ENCODE assay signal across 8 mouse cellular contexts in the genomic region with DNA sequence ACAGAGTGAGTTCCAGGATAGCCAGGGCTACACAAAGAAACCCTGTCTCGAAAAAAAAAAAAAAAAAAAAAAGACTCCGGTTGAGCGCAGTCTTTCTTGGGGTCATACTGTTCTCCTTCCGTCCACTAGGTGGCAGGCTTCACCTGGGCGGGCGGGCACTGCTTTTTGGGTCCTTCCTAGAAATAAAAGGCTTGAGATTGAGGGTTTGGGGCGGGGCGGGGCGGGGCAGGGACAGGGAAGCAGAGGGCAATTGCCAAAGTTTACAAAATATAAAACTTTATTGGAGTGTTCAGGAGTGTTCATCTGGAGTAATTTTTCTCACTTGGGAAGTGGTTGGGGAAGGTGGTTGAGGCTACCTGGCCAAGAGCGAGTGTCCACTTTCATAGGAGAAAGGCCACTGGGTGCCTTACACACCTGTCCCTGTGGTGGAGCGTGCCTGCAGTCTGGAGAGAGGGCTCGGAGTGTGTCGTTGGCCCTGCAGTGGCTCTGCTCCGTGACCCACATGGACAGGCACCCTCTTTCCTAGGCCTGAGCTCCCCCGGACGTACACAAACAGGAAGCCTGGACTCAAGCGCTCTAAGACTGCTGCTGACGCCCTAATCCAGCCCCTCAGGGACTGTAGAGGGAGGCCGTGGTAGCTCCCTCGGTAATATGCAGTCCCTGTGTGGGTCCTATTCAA. TPM values are rescaled to one million over a fixed set of nuclear protein-coding genes. Genes with fewer than 3 reads are reported as not detected.
A peak's percentile ranks its signal among the peaks of the same experiment; 100 is the strongest.
DNase-seq lines count a peak whose midpoint lies in the region; ATAC-seq and TF ChIP-seq lines count a peak whose summit lies in the region.

Gene Tmem82 (minus strand): TSS at position 69 of the 679 bp plus-strand sequence.

- 0 out of 2 replicates have a peak, but pooled peaks cover 5% of the 10 kb centered on the region for H3K27me3 ChIP-seq in E14TG2a.4 (ENCODE audit: insufficient read depth, low read length)
- no peaks in the 10 kb centered on the region for H3K27me3 ChIP-seq in intestine, embryonic 15.5 days (replicated peaks)
- no peaks in the 10 kb centered on the region for H3K27me3 ChIP-seq in lung, embryonic 14.5 days (ENCODE audit: insufficient read depth, low read length)
- no peaks in the 10 kb centered on the region; the same call in 1 of the 2 replicates for H3K27me3 ChIP-seq in neural tube, embryonic 15.5 days (replicated peaks)

- peak within 1 kb of the TSS; percentile 71 for H3K4me2 ChIP-seq in intestine, embryonic 15.5 days (replicated peaks)
- H3K4me2 ChIP-seq in lung, embryonic 14.5 days = peak within 1 kb of the TSS; percentile 64
- H3K4me2 ChIP-seq in neural tube, embryonic 15.5 days = peak within 1 kb of the TSS; percentile 48

- peak; percentile 48 for TF ChIP-seq CTCF in E14TG2a.4 (conservative IDR thresholded peaks at IDR 0.05; ENCODE audit: low read length)
- peak; percentile 79 for TF ChIP-seq CTCF in lung, embryonic 14.5 days (IDR thresholded peaks at IDR 0.05; ENCODE audit: low read depth)

- peaks cover 11% of the 10 kb centered on the region; the same call in 1 of the 2 replicates for H3K36me3 ChIP-seq in E14TG2a.4 (ENCODE audit: insufficient read depth, low read length)
- H3K36me3 ChIP-seq in intestine, embryonic 15.5 days = no peaks in the 10 kb centered on the region
- H3K36me3 ChIP-seq in lung, embryonic 14.5 days (ENCODE audit: insufficient read depth) = no peaks in the 10 kb centered on the region
- H3K36me3 ChIP-seq in neural tube, embryonic 15.5 days = no peaks in the 10 kb centered on the region

- H3K9ac ChIP-seq in intestine, embryonic 15.5 days = peak within 1 kb of the TSS; percentile 58
- H3K9ac ChIP-seq in lung, embryonic 14.5 days = peak within 1 kb of the TSS; percentile 28
- peak within 1 kb of the TSS; percentile 28; the same call in 1 of the 2 replicates for H3K9ac ChIP-seq in neural tube, embryonic 15.5 days (replicated peaks)

- peaks cover 58% of the 10 kb centered on the region for H3K4me1 ChIP-seq in E14TG2a.4 (replicated peaks; ENCODE audit: low read depth, low read length)
- H3K4me1 ChIP-seq in intestine, embryonic 15.5 days (replicated peaks) = peaks cover 24% of the 10 kb centered on the region
- peaks cover 10% of the 10 kb centered on the region for H3K4me1 ChIP-seq in lung, embryonic 14.5 days (ENCODE audit: insufficient read depth)
- peaks cover 13% of the 10 kb centered on the region for H3K4me1 ChIP-seq in neural tube, embryonic 15.5 days

- DNase-seq in 416B (ENCODE audit: low read depth) = peak; percentile 91
- peak; percentile 63 for DNase-seq in cerebellum, adult 9-10 months
- DNase-seq in gastrocnemius, postnatal 14 days = peak; percentile 71
- peak; percentile 84 for DNase-seq in lung, embryonic 14.5 days
- no peak for DNase-seq in frontal cortex, postnatal 25 days (ENCODE audit: low spot score in 2 of 2)

- WGBS in intestine, embryonic 15.5 days = 24% methylated on average over 20 of the region's 20 CpGs
- 29% methylated on average over 20 of the region's 20 CpGs for WGBS in lung, embryonic 14.5 days
- WGBS in neural tube, embryonic 15.5 days = 30% methylated on average over 19 of the region's 20 CpGs

- peak; percentile 26 for ATAC-seq in intestine, embryonic 15.5 days
- peak; percentile 32; the same call in 1 of the 2 replicates for ATAC-seq in lung, embryonic 14.5 days (ENCODE audit: insufficient read depth)
- no peak for ATAC-seq in neural tube, embryonic 15.5 days (ENCODE audit: low FRiP score)

- peak within 1 kb of the TSS; percentile 78 for H3K4me3 ChIP-seq in E14TG2a.4 (replicated peaks; ENCODE audit: low read length)
- peak within 1 kb of the TSS; percentile 42 for H3K4me3 ChIP-seq in intestine, embryonic 15.5 days (replicated peaks)
- H3K4me3 ChIP-seq in lung, embryonic 14.5 days (ENCODE audit: low read depth, low read length) = peak within 1 kb of the TSS; percentile 27
- H3K4me3 ChIP-seq in neural tube, embryonic 15.5 days (replicated peaks) = 0 out of 2 replicates have a peak within 1 kb of the TSS, but pooled peaks have one; percentile 12

- intact Hi-C loops in gastrocnemius, postnatal 14 days (cut with DNase I; ENCODE audit: low total_unique reads) = loop anchor here (10.0 kb wide), 1 partner anchor 226 kb away; the partner anchor contains the start of gene Ctrc

- H3K27ac ChIP-seq in intestine, embryonic 15.5 days = peak within 1 kb of the TSS; percentile 56
- no peak within 1 kb of the TSS for H3K27ac ChIP-seq in lung, embryonic 14.5 days (ENCODE audit: low read depth)
- H3K27ac ChIP-seq in neural tube, embryonic 15.5 days (replicated peaks) = no peak within 1 kb of the TSS

- H3K9me3 ChIP-seq in E14TG2a.4 (ENCODE audit: low read length) = no peaks in the 10 kb centered on the region
- no peaks in the 10 kb centered on the region for H3K9me3 ChIP-seq in intestine, embryonic 15.5 days
- H3K9me3 ChIP-seq in lung, embryonic 14.5 days (ENCODE audit: low read depth, low read length) = no peaks in the 10 kb centered on the region
- no peaks in the 10 kb centered on the region for H3K9me3 ChIP-seq in neural tube, embryonic 15.5 days (replicated peaks)

RNA-seq across cellular contexts. Expression of gene Tmem82, which starts in this region (rescaled TPM):
- total RNA-seq in gastrocnemius, postnatal 14 days (2021) = 1 to 10 TPM in 1 of 2 experiments, under 1 TPM in 1; 0.66 to 1.8 TPM
- 18.5 and 21.0 TPM in 2 replicates for polyA plus RNA-seq in intestine, embryonic 15.5 days (2015; fragmentation: Nextera tagmentation; extraction: Ambion mirVana)
- polyA plus RNA-seq in lung, embryonic 14.5 days (2014; fragmentation: Nextera tagmentation; extraction: Ambion mirVana) = 0.38 and 0.50 TPM in 2 replicates
- polyA plus RNA-seq in neural tube, embryonic 15.5 days (2015; fragmentation: Nextera tagmentation; extraction: Ambion mirVana) = 0.18 and 0.88 TPM in 2 replicates

Comparison
In these comparisons a context has a peak if more than half of its experiments do, and no peak if none do; other contexts are left out.
1. RNA of gene Tmem82 (polyA plus RNA-seq): 18.5 to 21.0 TPM in intestine, embryonic 15.5 days; 0.38 to 0.50 TPM in lung, embryonic 14.5 days and 0.18 to 0.88 TPM in neural tube, embryonic 15.5 days; every median in the first group is over 10 times any median in the second.
2. Peak in DNase-seq, ATAC-seq, H3K4me3 ChIP-seq, H3K9ac ChIP-seq and H3K4me2 ChIP-seq in lung, embryonic 14.5 days; RNA of the gene not detected or under 1 TPM.
3. DNase-seq: peak in 416B (single experiment), cerebellum, adult 9-10 months (single experiment) and gastrocnemius, postnatal 14 days (single experiment); none in frontal cortex, postnatal 25 days (0 of 2).
4. H3K4me3 ChIP-seq: peak in every context shown above with its lines; median percentile 78 in E14TG2a.4; 42 in intestine, embryonic 15.5 days; 27 in lung, embryonic 14.5 days; 12 in neural tube, embryonic 15.5 days.
5. Peak in every context shown above with its lines, with median percentiles within 50 percentile points of each other: H3K4me2 ChIP-seq and H3K9ac ChIP-seq.